Mouse (Mus musculus): ENCODE measurements around the gene Pard3. TPM values are rescaled to one million over a fixed set of nuclear protein-coding genes. Genes with fewer than 3 reads are reported as not detected.

The Pard3 gene
- 40.1 TPM for polyA plus RNA-seq (2014; fragmentation: Illumina TruSeq; extraction: RNeasy Lipid Tissue Mini Kit (QIAGEN cat#74804); ENCODE audit: low read depth, low replicate concordance)

DNA sequence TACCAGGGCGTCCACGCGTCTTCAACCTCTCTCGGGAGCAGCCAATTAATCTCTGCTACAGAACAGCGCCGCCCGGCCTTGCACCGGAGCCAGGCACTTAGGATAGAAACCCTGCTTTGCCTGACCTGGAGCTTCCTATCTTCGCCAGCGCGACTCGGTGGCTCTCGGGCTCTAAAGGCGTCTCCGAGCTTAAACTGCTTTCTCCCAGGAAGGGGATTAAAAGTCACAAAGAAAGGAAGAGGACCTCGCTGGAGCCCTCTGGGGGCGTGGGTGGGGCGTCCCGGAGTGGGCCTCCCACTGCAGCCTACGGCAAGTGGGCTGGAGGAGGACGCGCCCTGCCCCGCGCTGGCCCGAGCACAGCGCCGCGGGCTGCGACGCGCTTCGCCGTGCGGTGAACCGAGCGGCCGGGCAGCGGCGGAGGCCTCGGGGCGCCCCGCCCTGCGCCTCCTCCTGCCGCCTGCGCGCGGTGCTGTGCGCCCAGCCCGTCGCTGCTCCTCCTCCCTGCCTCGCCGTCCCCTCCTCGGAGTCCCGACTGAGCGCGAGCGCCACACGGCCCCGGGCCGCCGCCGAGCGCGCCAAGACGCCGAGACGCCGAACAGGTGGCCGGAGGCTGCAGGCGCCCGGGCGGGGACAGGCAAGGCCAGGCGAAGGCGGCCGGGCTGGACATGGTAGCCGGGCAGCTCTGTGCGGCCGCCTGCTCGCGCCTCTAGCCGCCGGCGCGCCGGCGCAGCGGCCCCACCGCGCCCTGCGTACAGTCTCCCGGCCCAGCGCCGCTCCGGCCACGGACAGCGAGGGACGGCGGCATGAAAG, at the start of gene Pard3:
Gene Pard3 (plus strand): TSS at position 343 of the 810 bp plus-strand sequence.

Other genes starting within 250 kb of the Pard3 start
- gene Tomm20, start 118.0 kb upstream of the Pard3 start, polyA plus RNA-seq (2014; fragmentation: Illumina TruSeq; extraction: RNeasy Lipid Tissue Mini Kit (QIAGEN cat#74804); ENCODE audit: low read depth, low replicate concordance): 141 TPM
- gene Rbm34, start 92.8 kb upstream of the Pard3 start, polyA plus RNA-seq (2014; fragmentation: Illumina TruSeq; extraction: RNeasy Lipid Tissue Mini Kit (QIAGEN cat#74804); ENCODE audit: low read depth, low replicate concordance): 42.3 TPM

Measured in adrenal gland, adult 10 weeks (tissue).